12 mouse cellular contexts compared by ENCODE assay signal in genomic region chr17:86903596-86903995, GRCm38 (mm10). TPM values are rescaled to one million over a fixed set of nuclear protein-coding genes. Genes with fewer than 3 reads are reported as not detected.
DNase-seq lines count a peak whose midpoint lies in the region; ATAC-seq and TF ChIP-seq lines count a peak whose summit lies in the region.
"Had no signal": no experiment of that assay in that cellular context is flagged by ENCODE, and none has a peak within 500 bp of the region (broad histone marks: within the 10 kb centered on the region; RNA-seq: fewer than 3 reads in every experiment).

No protein-coding gene starts in this region.

- H3K9ac ChIP-seq in hindbrain, embryonic 16.5 days (ENCODE audit: low read depth, low read length) = no peak overlapping the region
- H3K9ac ChIP-seq in midbrain, embryonic 15.5 days = no peak overlapping the region
- no peak overlapping the region for H3K9ac ChIP-seq in forebrain, postnatal 0 days
- H3K9ac ChIP-seq: embryonic facial prominence, embryonic 15.5 days had no signal

- WGBS in hindbrain, embryonic 16.5 days = 31% methylated on average over 7 of the region's 7 CpGs
- WGBS in midbrain, embryonic 15.5 days = 62% methylated on average over 7 of the region's 7 CpGs
- 56% methylated on average over 7 of the region's 7 CpGs for WGBS in forebrain, postnatal 0 days

- TF ChIP-seq CTCF in forebrain, postnatal 0 days (IDR thresholded peaks at IDR 0.05; ENCODE audit: low read depth) = no peak

- H3K4me1 ChIP-seq in hindbrain, embryonic 16.5 days (ENCODE audit: control insufficient read depth, insufficient read depth, low read depth, low read length) = peaks cover 17% of the 10 kb centered on the region
- H3K4me1 ChIP-seq in midbrain, embryonic 15.5 days = peaks cover 26% of the 10 kb centered on the region
- H3K4me1 ChIP-seq in forebrain, postnatal 0 days (ENCODE audit: insufficient read depth) = peaks cover 6% of the 10 kb centered on the region; the same call in 1 of the 2 replicates

- ATAC-seq in hindbrain, embryonic 16.5 days = peak; percentile 44
- no peak for ATAC-seq in midbrain, embryonic 15.5 days (replicated peaks)
- ATAC-seq in forebrain, postnatal 0 days = no peak

- no peak overlapping the region for H3K4me3 ChIP-seq in hindbrain, embryonic 16.5 days (ENCODE audit: low read length)
- no peak overlapping the region for H3K4me3 ChIP-seq in midbrain, embryonic 15.5 days
- H3K4me3 ChIP-seq in forebrain, postnatal 0 days (ENCODE audit: low read depth, low read length) = no peak overlapping the region
- H3K4me3 ChIP-seq: embryonic facial prominence, embryonic 15.5 days had no signal

- H3K27me3 ChIP-seq in hindbrain, embryonic 16.5 days (replicated peaks; ENCODE audit: control insufficient read depth, insufficient read depth, low read length) = no peaks in the 10 kb centered on the region; the same call in 1 of the 2 replicates
- no peaks in the 10 kb centered on the region; the same call in 1 of the 2 replicates for H3K27me3 ChIP-seq in midbrain, embryonic 15.5 days (replicated peaks)
- no peaks in the 10 kb centered on the region for H3K27me3 ChIP-seq in forebrain, postnatal 0 days (ENCODE audit: insufficient read depth, low read length)

- no peaks in the 10 kb centered on the region for H3K9me3 ChIP-seq in hindbrain, embryonic 16.5 days (ENCODE audit: control insufficient read depth, low read length)
- no peaks in the 10 kb centered on the region for H3K9me3 ChIP-seq in midbrain, embryonic 15.5 days
- no peaks in the 10 kb centered on the region for H3K9me3 ChIP-seq in forebrain, postnatal 0 days (ENCODE audit: low read length)
- H3K9me3 ChIP-seq: embryonic facial prominence, embryonic 15.5 days had no signal

- H3K36me3 ChIP-seq in hindbrain, embryonic 16.5 days (ENCODE audit: control insufficient read depth, insufficient read depth, low read length) = no peaks in the 10 kb centered on the region
- no peaks in the 10 kb centered on the region for H3K36me3 ChIP-seq in midbrain, embryonic 15.5 days (replicated peaks)
- H3K36me3 ChIP-seq in forebrain, postnatal 0 days (ENCODE audit: insufficient read depth) = no peaks in the 10 kb centered on the region
- H3K36me3 ChIP-seq: embryonic facial prominence, embryonic 15.5 days; G1E had no signal

- no peak overlapping the region for H3K27ac ChIP-seq in hindbrain, embryonic 16.5 days (ENCODE audit: low read depth, low read length)
- H3K27ac ChIP-seq in midbrain, embryonic 15.5 days = no peak overlapping the region
- no peak overlapping the region for H3K27ac ChIP-seq in forebrain, postnatal 0 days (ENCODE audit: low read depth, low read length)
- H3K27ac ChIP-seq: embryonic facial prominence, embryonic 15.5 days had no signal

- peak; percentile 91 for DNase-seq in heart, adult 11 months
- DNase-seq in heart, adult 9 months (ENCODE audit: low spot score in 2 of 2) = no peak
- peak; percentile 54 for DNase-seq in right cerebral cortex, adult 18-20 months
- DNase-seq in right cerebral cortex, postnatal 36 days (ENCODE audit: low spot score in 2 of 2) = no peak
- peak; percentile 54 for DNase-seq in thymus, postnatal 25 days
- DNase-seq in forebrain, postnatal 0 days = no peak

- no peak overlapping the region for H3K4me2 ChIP-seq in hindbrain, embryonic 16.5 days (ENCODE audit: low read length)
- no peak overlapping the region for H3K4me2 ChIP-seq in midbrain, embryonic 15.5 days
- H3K4me2 ChIP-seq in forebrain, postnatal 0 days (ENCODE audit: low read depth) = no peak overlapping the region
- H3K4me2 ChIP-seq: embryonic facial prominence, embryonic 15.5 days had no signal

RNA-seq across cellular contexts. Expression of gene Tmem247, which starts 13.6 kb away (rescaled TPM):
- polyA plus RNA-seq in hindbrain, embryonic 16.5 days (2015; fragmentation: Nextera tagmentation; extraction: Ambion mirVana) = not detected in 2 replicates
- not detected in 2 replicates for polyA plus RNA-seq in midbrain, embryonic 15.5 days (2015; fragmentation: Nextera tagmentation; extraction: Ambion mirVana)
- not detected in 2 replicates for total RNA-seq in forebrain, postnatal 0 days (2014; rRNA removed)
- not detected in 2 replicates for polyA plus RNA-seq in forebrain, postnatal 0 days (2015; fragmentation: Nextera tagmentation; extraction: Ambion mirVana)
- total RNA-seq: G1E; left cerebral cortex, adult 8-10 months had no signal
- polyA plus RNA-seq: embryonic facial prominence, embryonic 15.5 days; G1E; neural tube, embryonic 14.5 days had no signal

RNA-seq across cellular contexts. Expression of gene Atp6v1e2, which starts 44.1 kb away (rescaled TPM):
- 0.11 and 0.24 TPM in 2 replicates for polyA plus RNA-seq in hindbrain, embryonic 16.5 days (2015; fragmentation: Nextera tagmentation; extraction: Ambion mirVana)
- not detected in 2 replicates for polyA plus RNA-seq in midbrain, embryonic 15.5 days (2015; fragmentation: Nextera tagmentation; extraction: Ambion mirVana)
- not detected in 2 replicates for total RNA-seq in forebrain, postnatal 0 days (2014; rRNA removed)
- polyA plus RNA-seq in forebrain, postnatal 0 days (2015; fragmentation: Nextera tagmentation; extraction: Ambion mirVana) = 0.15 and 0.21 TPM in 2 replicates
- total RNA-seq: G1E; left cerebral cortex, adult 8-10 months had no signal
- polyA plus RNA-seq: embryonic facial prominence, embryonic 15.5 days; G1E; neural tube, embryonic 14.5 days had no signal

RNA-seq across cellular contexts. Expression of gene Rhoq, which starts 59.3 kb away (rescaled TPM):
- polyA plus RNA-seq in hindbrain, embryonic 16.5 days (2015; fragmentation: Nextera tagmentation; extraction: Ambion mirVana) = 7.4 and 7.8 TPM in 2 replicates
- polyA plus RNA-seq in midbrain, embryonic 15.5 days (2015; fragmentation: Nextera tagmentation; extraction: Ambion mirVana) = 5.6 and 7.0 TPM in 2 replicates
- 17.9 and 18.2 TPM in 2 replicates for total RNA-seq in forebrain, postnatal 0 days (2014; rRNA removed)
- 2.7 and 4.0 TPM in 2 replicates for polyA plus RNA-seq in forebrain, postnatal 0 days (2015; fragmentation: Nextera tagmentation; extraction: Ambion mirVana)

Comparison
In these comparisons a context has a peak if more than half of its experiments do, and no peak if none do; other contexts are left out.
1. DNase-seq: peak in heart, adult 11 months (single experiment), right cerebral cortex, adult 18-20 months (single experiment) and thymus, postnatal 25 days (single experiment); none in heart, adult 9 months (0 of 2), right cerebral cortex, postnatal 36 days (0 of 2) and forebrain, postnatal 0 days (single experiment).